Mouse (Mus musculus): ENCODE measurements at regions not wholly inside any gene's neighbourhood (a gene's known extent, or its start where the extent isn't known, plus 50 kb on each side); places are given as distances from the start of the nearest gene placed in this dataset.
"Not testable (repeated sequence)": the region's sequence is repeated elsewhere in the genome, so short reads cannot be mapped to it uniquely, and the experiment has no call there.

GRCm38 (mm10) chr15:32749971-32750370, 505.4 kb downstream of the Sema5a start:
- DNase-seq (ENCODE audit: low spot score), result no peak

GRCm38 (mm10) chr15:32751991-32752390, 507.4 kb downstream of the Sema5a start:
- no peak for DNase-seq (ENCODE audit: low spot score)

- no peak for DNase-seq (ENCODE audit: low spot score)
Observed at GRCm38 (mm10) chr15:32760141-32760540, 515.5 kb downstream of the Sema5a start.

GRCm38 (mm10) chr15:32766011-32766701, 521.5 kb downstream of the Sema5a start:
- DNase-seq (ENCODE audit: low spot score), result no peak

GRCm38 (mm10) chr15:32766746-32767471, 522.3 kb downstream of the Sema5a start:
- DNase-seq (ENCODE audit: low spot score), result no peak

DNA sequence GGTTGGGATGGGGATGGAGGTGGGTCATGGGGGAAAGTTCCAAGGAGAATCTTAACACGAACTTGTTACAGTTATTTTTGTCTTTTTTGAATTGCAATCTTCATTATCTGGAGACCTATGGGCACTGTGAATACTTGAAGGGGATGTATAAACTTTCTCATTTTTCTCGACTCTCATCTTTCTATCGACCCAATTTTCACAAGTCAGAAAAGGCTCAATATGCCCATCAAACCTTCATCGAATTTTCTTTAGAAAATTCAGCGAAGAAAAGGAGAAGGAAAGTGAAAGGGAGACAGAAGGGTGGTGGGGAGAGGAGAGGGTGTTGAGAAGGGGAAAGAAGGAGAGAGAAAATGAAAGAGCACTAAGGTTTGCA, 533.6 kb downstream of the Sema5a start:
- not testable (repeated sequence) for DNase-seq (ENCODE audit: low spot score)

DNA sequence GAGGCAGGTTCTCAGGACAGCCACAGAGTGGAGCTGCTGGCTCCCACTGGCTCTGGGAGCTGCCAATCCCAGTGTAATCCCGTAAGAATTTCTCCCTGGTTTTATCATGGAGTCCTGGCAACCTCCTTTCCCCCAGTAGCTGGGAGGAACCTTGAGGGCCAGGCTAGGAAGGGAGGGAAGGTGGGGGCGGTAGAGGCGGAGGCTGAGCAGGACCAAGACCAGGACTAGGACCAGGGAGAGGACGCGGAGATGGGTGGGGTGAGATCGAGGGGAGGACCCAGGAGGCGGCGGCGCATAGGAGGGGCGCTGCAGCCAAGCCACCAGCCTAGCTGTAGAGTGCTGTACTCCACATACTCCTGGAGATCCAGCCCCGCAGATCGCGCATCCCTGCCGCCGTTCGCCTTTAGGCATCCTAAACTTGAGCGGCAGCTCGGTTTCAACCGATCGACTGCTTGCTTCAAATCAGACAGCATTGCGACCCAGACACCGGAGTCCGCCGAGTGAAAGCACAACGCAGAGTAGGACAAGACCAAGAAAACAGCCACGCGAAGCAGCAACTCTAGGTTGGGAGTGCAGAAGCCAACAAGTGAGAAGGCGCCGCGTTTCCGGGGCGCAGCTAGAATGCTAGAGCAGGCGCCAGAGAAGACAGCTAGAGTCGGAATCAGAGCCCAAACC, 534.1 kb downstream of the Sema5a start:
- peak; percentile 64 for DNase-seq (ENCODE audit: low spot score)

- not testable (repeated sequence) for DNase-seq (ENCODE audit: low spot score)
Observed at GRCm38 (mm10) chr15:32779274-32779615, 534.6 kb downstream of the Sema5a start.

GRCm38 (mm10) chr15:32781609-32782008, 537.0 kb downstream of the Sema5a start:
- DNase-seq (ENCODE audit: low spot score), result not testable (repeated sequence)

GRCm38 (mm10) chr15:32799222-32799621, 554.6 kb downstream of the Sema5a start:
- DNase-seq (ENCODE audit: low spot score), result no peak

DNA sequence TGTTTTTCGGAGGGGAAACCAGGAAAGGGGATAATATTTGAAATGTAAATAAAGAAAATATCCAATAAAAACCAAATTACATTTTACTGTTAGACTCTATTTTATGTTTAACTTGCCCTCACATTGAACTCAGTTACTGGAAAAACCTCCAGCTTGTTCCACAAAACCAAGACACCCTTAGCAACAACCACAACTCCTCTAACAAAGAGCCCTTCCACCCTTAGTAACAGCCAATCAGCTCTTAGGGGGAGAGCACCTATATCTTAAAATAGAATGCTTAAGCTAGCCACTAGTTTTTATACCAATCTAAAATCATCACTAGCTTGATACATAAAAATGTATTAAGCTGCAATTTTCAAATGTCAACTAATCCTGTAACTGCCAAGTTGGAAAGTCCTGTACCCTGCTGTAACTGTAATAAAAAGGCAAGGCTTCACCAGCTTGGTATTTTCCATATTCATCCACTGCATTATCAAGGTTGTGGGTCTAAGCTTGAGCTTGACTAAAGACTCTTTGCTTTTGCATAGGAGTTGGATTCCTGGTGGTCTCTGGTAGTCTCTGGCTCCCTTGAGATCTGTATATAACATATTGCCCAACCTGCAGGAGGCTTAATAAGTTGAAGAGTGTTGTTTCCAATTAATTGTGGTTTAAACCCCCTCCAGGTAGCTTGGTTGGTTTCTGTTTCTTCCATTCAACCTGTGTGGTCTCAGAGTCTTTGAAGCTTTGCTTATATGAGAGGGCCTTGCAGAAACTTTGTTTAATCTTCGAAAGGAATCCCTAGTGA, 566.4 kb downstream of the Sema5a start:
- no peak for DNase-seq (ENCODE audit: low spot score)

- DNase-seq (ENCODE audit: low spot score), result no peak
Observed at GRCm38 (mm10) chr15:32839966-32840365, 595.4 kb downstream of the Sema5a start.
